Mouse (Mus musculus): ENCODE data around the gene Robo3.

Gene Robo3

DNA sequence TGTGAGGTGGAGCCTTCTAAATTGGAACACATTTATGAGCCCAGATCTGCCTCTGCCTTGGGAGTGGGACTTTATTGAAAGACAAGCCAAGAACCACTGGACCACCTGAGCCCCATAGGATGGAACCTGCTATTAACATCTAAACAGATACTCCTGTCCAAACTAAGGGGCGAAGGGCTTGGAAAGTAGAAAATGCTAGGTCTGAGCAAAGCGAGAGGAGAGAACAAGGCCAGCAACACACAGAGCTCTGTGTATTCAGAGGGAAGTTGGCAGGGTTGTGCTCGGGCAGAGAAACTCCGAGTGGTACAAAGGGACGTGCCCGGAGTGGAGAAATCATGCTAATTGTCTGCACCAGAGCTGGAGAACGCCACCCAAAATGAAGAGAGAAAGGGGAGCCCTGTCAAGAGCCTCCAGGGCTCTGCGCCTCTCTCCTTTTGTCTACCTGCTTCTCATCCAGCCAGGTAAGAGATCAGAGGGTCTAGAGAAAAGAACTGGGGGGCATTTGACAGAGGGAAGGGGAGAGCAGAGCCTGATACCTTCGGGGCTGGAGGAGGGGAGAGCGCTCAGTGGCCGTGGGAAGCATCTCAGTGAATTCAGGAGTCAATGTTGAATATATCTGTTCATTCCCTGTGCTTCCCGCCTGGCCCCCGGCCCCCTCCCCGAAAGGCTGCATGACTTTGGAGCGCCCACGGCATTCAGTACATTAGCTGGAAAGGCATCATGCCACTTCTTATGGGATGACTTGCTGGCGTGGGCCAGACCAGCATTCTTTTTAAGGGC is 65.6 kb downstream of the Robo3 start, which contains the start of gene Hepacam:
Gene Hepacam (plus strand): TSS at position 51 of the 780 bp plus-strand sequence.
- no peak for DNase-seq

DNA sequence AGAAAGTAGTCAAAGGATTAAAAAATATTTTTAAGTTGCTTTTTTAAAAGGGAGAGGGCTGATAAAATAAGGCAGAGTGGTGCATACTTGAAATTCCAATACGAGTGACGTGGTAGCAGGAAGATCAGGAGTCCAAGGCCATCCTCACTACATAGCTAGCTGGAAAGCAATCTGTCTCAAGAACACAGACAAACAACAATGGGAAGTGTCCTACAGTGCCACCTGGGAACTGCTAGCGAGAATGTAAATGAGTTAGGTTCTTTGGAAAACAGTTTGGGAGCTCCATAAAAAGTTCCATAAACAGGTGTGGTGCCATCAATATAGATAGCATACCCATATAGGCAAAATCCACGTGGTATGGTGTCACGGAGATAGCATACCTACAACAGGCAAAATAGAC is 67.3 kb downstream of the Robo3 start:
- DNase-seq = no peak

All from lung, postnatal 10 days (tissue).